Mouse (Mus musculus) embryonic facial prominence, embryonic 12.5 days (tissue): ENCODE results near the gene Odf3. TPM values are rescaled to one million over a fixed set of nuclear protein-coding genes. Genes with fewer than 3 reads are reported as not detected.

Experiments
- ATAC-seq: fragments of 200-750 bp; cut with Nextera tagmentation; 2 replicates; pipeline ENCODE4 v1.8.0; 2017; ENCODE audit not compliant: insufficient number of reproducible peaks, insufficient read depth, low FRiP score, low TSS enrichment
- H3K27ac ChIP-seq: fragments of 300-500 bp; sonication (generic); 2 replicates; pipeline ENCODE4 v1.5.1; 2016; ENCODE audit warnings: mild to moderate bottlenecking
- H3K27me3 ChIP-seq: fragments of 300-500 bp; sonication (generic); 2 replicates; pipeline ENCODE4 v1.6.1; 2016; ENCODE audit warnings: mild to moderate bottlenecking, moderate library complexity
- H3K36me3 ChIP-seq: fragments of 300-500 bp; sonication (generic); 2 replicates; pipeline ENCODE4 v1.6.1; 2016; ENCODE audit warnings: mild to moderate bottlenecking
- H3K4me1 ChIP-seq: fragments of 300-500 bp; sonication (generic); 2 replicates; pipeline ENCODE4 v1.6.1; 2016
- H3K4me2 ChIP-seq: fragments of 300-500 bp; sonication (generic); replicated peaks from 2 replicates; pipeline ENCODE4 v1.6.1; 2016; ENCODE audit warnings: mild to moderate bottlenecking, moderate library complexity
- H3K4me3 ChIP-seq: fragments of 300-500 bp; sonication (generic); 2 replicates; pipeline ENCODE4 v1.5.1; 2016; ENCODE audit warnings: mild to moderate bottlenecking
- H3K9ac ChIP-seq: fragments of 300-500 bp; sonication (generic); 2 replicates; pipeline ENCODE4 v1.6.1; 2016; ENCODE audit warnings: mild to moderate bottlenecking, moderate library complexity
- H3K9me3 ChIP-seq: fragments of 300-500 bp; sonication (generic); 2 replicates; pipeline ENCODE4 v1.6.1; 2016; ENCODE audit warnings: mild to moderate bottlenecking, moderate library complexity
- whole genome bisulfite sequencing: fragments of 180-500 bp; shearing (Covaris S2); methylation state at CpG from one replicate; pipeline ENCODE4 v1.1.7; 2016; 5-methylcytosine and 5-hydroxymethylcytosine counted together
- polyA plus RNA-seq: library from polyadenylated mRNA; unstranded; fragments of >200 nt; fragmentation: Nextera tagmentation; extraction: Ambion mirVana; gene quantifications from 2 replicates; pipeline ENCODE4 v1.2.1, GENCODE M21; 2016

The Odf3 gene
- polyA plus RNA-seq, 1 experiment from 2014 or later = not detected

GRCm38 (mm10) chr7:140858746-140859145 lies 11.1 kb downstream of the Odf3 start:
- H3K36me3 ChIP-seq = peaks cover 57% of the 10 kb centered on the region

GRCm38 (mm10) chr7:140859997-140860396 lies 12.4 kb downstream of the Odf3 start:
- ATAC-seq = no peak
- WGBS = 65% methylated on average over 6 of the region's 6 CpGs
- no peak overlapping the region for H3K4me3 ChIP-seq

More at GRCm38 (mm10) chr7:140858746-140859145, 11.1 kb downstream of the Odf3 start:
- H3K27me3 ChIP-seq = no peaks in the 10 kb centered on the region
- ATAC-seq = no peak
- H3K27ac ChIP-seq = no peak overlapping the region
- no peaks in the 10 kb centered on the region for H3K9me3 ChIP-seq
- H3K4me2 ChIP-seq = peak overlapping the region; percentile 99
- WGBS = 93% methylated on average over 8 of the region's 8 CpGs
- peak overlapping the region; percentile 75; the same call in 1 of the 2 replicates for H3K4me3 ChIP-seq
- peaks cover 21% of the 10 kb centered on the region for H3K4me1 ChIP-seq
- H3K9ac ChIP-seq = peak overlapping the region; percentile 89; the same call in 1 of the 2 replicates

GRCm38 (mm10) chr7:140860728-140861127 lies 13.1 kb downstream of the Odf3 start:
- WGBS = 94% methylated on average over 5 of the region's 5 CpGs
- H3K27ac ChIP-seq = no peak overlapping the region
- peaks cover 61% of the 10 kb centered on the region for H3K36me3 ChIP-seq
- no peak overlapping the region for H3K4me2 ChIP-seq
- H3K4me1 ChIP-seq = peaks cover 13% of the 10 kb centered on the region
- H3K9me3 ChIP-seq = no peaks in the 10 kb centered on the region
- no peak overlapping the region for H3K4me3 ChIP-seq
- H3K27me3 ChIP-seq = no peaks in the 10 kb centered on the region
- ATAC-seq = no peak
- no peak overlapping the region for H3K9ac ChIP-seq

More at GRCm38 (mm10) chr7:140859997-140860396, 12.4 kb downstream of the Odf3 start:
- Histone ChIP-seq H3K36me3 (peaks cover 58% of the 10 kb centered on the region), H3K9ac (0 out of 2 replicates have a peak overlapping the region, but pooled peaks have one; percentile 27), H3K4me1 (peaks cover 18% of the 10 kb centered on the region), H3K27me3 (no peaks in the 10 kb centered on the region), H3K4me2 (no peak overlapping the region), H3K9me3 (no peaks in the 10 kb centered on the region), H3K27ac (no peak overlapping the region)

DNA sequence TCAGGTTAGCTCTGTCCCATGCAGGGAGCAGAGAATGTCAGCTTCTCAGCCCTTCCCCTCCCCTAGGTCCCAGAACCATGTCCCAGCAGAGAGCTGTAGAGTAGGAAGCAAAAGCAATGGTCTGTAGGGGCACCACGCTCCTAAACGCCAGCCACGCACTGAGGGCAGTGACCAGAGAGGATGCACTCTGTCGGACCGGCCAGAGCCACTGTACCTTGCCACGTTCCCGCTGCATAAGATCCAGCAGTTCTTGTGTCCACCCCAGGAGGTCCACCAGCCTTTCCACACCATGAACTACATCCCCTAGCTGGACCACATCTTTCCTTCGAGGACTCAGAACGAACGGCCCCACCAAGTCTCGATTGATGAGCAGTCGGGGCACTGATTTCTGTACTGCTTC lies 17.2 kb downstream of the Odf3 start:
- WGBS = 90% methylated on average over 12 of the region's 12 CpGs
- peaks cover 64% of the 10 kb centered on the region for H3K36me3 ChIP-seq

DNA sequence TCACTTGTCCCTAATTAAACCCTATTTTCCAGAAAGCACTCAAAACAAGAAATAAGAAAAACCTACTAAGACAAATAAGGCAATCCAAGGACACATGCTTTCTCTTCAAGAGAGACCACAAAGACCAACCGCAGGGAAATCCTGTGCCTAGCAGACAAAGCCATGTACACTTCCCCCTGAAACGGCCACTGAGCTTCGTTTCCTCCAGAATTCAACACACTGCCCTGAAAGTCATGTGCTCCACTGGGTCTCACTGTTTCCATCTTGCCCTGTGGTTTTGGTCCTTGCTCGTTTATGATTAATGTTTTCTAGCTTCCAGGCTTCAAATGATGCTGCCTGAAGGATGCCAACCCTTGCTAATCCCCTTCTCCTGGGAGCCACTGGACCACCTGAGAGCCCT lies 26.6 kb downstream of the Odf3 start:
- Histone ChIP-seq H3K9ac (no peak overlapping the region), H3K27me3 (no peaks in the 10 kb centered on the region), H3K27ac (no peak overlapping the region), H3K9me3 (no peaks in the 10 kb centered on the region), H3K4me1 (no peaks in the 10 kb centered on the region), H3K36me3 (peaks cover 30% of the 10 kb centered on the region), H3K4me3 (no peak overlapping the region), H3K4me2 (no peak overlapping the region)
- ATAC-seq = no peak
- 85% methylated on average over 4 of the region's 4 CpGs for WGBS

More for the DNA sequence above, 17.2 kb downstream of the Odf3 start:
- Histone ChIP-seq H3K9ac (no peak overlapping the region), H3K9me3 (no peaks in the 10 kb centered on the region), H3K27me3 (no peaks in the 10 kb centered on the region), H3K4me3 (no peak overlapping the region), H3K4me1 (no peaks in the 10 kb centered on the region), H3K27ac (no peak overlapping the region), H3K4me2 (no peak overlapping the region)
- no peak for ATAC-seq

- ATAC-seq = no peak
- WGBS = 86% methylated on average over 6 of the region's 6 CpGs
- H3K9ac ChIP-seq = no peak overlapping the region; the same call in 1 of the 2 replicates
- peaks cover 29% of the 10 kb centered on the region for H3K36me3 ChIP-seq
- no peak overlapping the region for H3K27ac ChIP-seq
- H3K4me1 ChIP-seq = peaks cover 7% of the 10 kb centered on the region; the same call in 1 of the 2 replicates
- H3K4me3 ChIP-seq = no peak overlapping the region
- no peaks in the 10 kb centered on the region for H3K9me3 ChIP-seq
- H3K4me2 ChIP-seq = no peak overlapping the region
- H3K27me3 ChIP-seq = no peaks in the 10 kb centered on the region
Measured at GRCm38 (mm10) chr7:140877364-140877763, 29.8 kb downstream of the Odf3 start.

GRCm38 (mm10) chr7:140879355-140879754 lies 31.8 kb downstream of the Odf3 start:
- peaks cover 31% of the 10 kb centered on the region for H3K36me3 ChIP-seq
- 92% methylated on average over 7 of the region's 7 CpGs for WGBS
- H3K4me3 ChIP-seq = no peak overlapping the region
- no peak for ATAC-seq
- H3K9ac ChIP-seq = no peak overlapping the region
- H3K27me3 ChIP-seq = no peaks in the 10 kb centered on the region
- H3K4me2 ChIP-seq = no peak overlapping the region
- no peaks in the 10 kb centered on the region for H3K9me3 ChIP-seq
- H3K4me1 ChIP-seq = peaks cover 11% of the 10 kb centered on the region
- H3K27ac ChIP-seq = no peak overlapping the region

GRCm38 (mm10) chr7:140880419-140880818 lies 32.8 kb downstream of the Odf3 start:
- Histone ChIP-seq H3K27me3 (no peaks in the 10 kb centered on the region), H3K9ac (no peak overlapping the region), H3K4me3 (no peak overlapping the region), H3K27ac (no peak overlapping the region), H3K9me3 (no peaks in the 10 kb centered on the region), H3K36me3 (peaks cover 23% of the 10 kb centered on the region; the same call in 1 of the 2 replicates), H3K4me2 (peak overlapping the region; percentile 59; the same call in 1 of the 2 replicates), H3K4me1 (peaks cover 11% of the 10 kb centered on the region)
- 69% methylated on average over 3 of the region's 3 CpGs for WGBS
- ATAC-seq = no peak

- peak overlapping the region; percentile 85 for H3K4me3 ChIP-seq
- H3K9ac ChIP-seq = peak overlapping the region; percentile 77; the same call in 1 of the 2 replicates
- no peak overlapping the region for H3K27ac ChIP-seq
- ATAC-seq = no peak
- WGBS = 24% methylated on average over 8 of the region's 8 CpGs
- peak overlapping the region; percentile 59 for H3K4me2 ChIP-seq
- H3K9me3 ChIP-seq = no peaks in the 10 kb centered on the region
- H3K36me3 ChIP-seq = peaks cover 19% of the 10 kb centered on the region; the same call in 1 of the 2 replicates
- peaks cover 11% of the 10 kb centered on the region for H3K4me1 ChIP-seq
- H3K27me3 ChIP-seq = no peaks in the 10 kb centered on the region
Measured at GRCm38 (mm10) chr7:140880865-140881515, 33.4 kb downstream of the Odf3 start.

- peaks cover 11% of the 10 kb centered on the region for H3K4me1 ChIP-seq
- peak; percentile 89 for ATAC-seq
- no peaks in the 10 kb centered on the region for H3K9me3 ChIP-seq
- H3K9ac ChIP-seq = peak within 1 kb of the TSS; percentile 77
- WGBS = under 1% methylated on average over 58 of the region's 59 CpGs
- peak within 1 kb of the TSS; percentile 85 for H3K4me3 ChIP-seq
- peak within 1 kb of the TSS; percentile 87 for H3K27ac ChIP-seq
- H3K4me2 ChIP-seq = peak within 1 kb of the TSS; percentile 59
- H3K27me3 ChIP-seq = no peaks in the 10 kb centered on the region
- peaks cover 16% of the 10 kb centered on the region for H3K36me3 ChIP-seq
Measured at GRCm38 (mm10) chr7:140881696-140882468, 34.3 kb downstream of the Odf3 start, which contains the start of the genes Psmd13 and Sirt3. Gene Psmd13 (plus strand): TSS chr7:140881968. Gene Sirt3 (minus strand): TSS chr7:140882309.

DNA sequence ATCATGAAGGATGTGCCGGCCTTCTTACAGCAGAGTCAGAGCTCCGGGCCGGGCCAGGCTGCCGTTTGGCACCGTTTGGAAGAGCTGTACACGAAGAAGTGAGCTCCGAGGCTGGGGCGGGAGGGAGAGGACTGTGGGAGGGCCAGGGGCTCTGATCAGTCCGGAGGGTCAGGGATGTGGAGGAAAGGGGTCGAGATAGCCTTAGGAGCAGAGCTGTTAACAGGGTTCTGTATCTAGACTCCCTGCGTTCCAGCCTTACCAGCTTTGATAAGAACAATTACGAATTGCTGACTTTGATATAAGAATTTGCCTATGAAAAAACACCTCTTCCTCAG lies 34.8 kb downstream of the Odf3 start:
- no peaks in the 10 kb centered on the region for H3K27me3 ChIP-seq
- WGBS = under 1% methylated on average over 12 of the region's 12 CpGs
- peak overlapping the region; percentile 52; the same call in 1 of the 2 replicates for H3K27ac ChIP-seq
- H3K9me3 ChIP-seq = no peaks in the 10 kb centered on the region
- peaks cover 11% of the 10 kb centered on the region for H3K4me1 ChIP-seq
- H3K4me2 ChIP-seq = peak overlapping the region; percentile 59
- ATAC-seq = no peak
- peak overlapping the region; percentile 77 for H3K9ac ChIP-seq
- peak overlapping the region; percentile 85 for H3K4me3 ChIP-seq
- H3K36me3 ChIP-seq = peaks cover 17% of the 10 kb centered on the region
